Mouse (Mus musculus): ENCODE data around the gene Pcca. TPM values are rescaled to one million over a fixed set of nuclear protein-coding genes. Genes with fewer than 3 reads are reported as not detected.

The Pcca gene
- total RNA-seq, 1 experiment = 12.3 TPM

DNA sequence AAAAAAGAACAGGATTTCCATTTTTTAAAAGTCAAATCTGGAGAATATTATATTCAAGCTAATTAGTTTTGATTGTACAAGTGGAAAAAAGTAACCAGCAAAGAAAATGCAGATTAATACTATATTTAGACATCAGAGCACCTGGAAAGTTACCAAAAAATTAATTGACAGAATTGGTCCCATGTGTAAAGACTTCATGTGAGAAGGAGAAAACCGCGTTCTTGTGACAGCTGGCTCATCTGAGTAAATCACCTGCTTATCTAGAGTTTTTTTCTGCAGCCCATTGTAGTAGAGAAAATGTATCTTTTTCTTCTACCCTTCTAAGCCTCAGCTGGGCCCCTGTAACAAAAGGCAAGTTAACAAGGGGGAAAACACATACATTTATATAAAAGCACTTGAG is 219.2 kb downstream of the Pcca start:
- H3K27ac ChIP-seq (ENCODE audit: insufficient read depth, low read depth, low read length, poor library complexity, severe bottlenecking) = no peak overlapping the region
- in situ Hi-C loops (cut with MboI; ENCODE audit: low sequenced_read_pairs in 2 of 2, unreplicated experiment in 2 of 2) = no loop called here
- TF ChIP-seq CHD2 (IDR thresholded peaks at IDR 0.05; ENCODE audit: low read depth, low read length) (no peak), ZNF384 (IDR thresholded peaks at IDR 0.05; ENCODE audit: low read depth, low read length) (no peak), MAFK (IDR thresholded peaks at IDR 0.05; ENCODE audit: insufficient read depth, low read depth, low read length) (no peak), HCFC1 (IDR thresholded peaks at IDR 0.05; ENCODE audit: borderline replicate concordance, insufficient read depth, low read length) (no peak), ZC3H11A (IDR thresholded peaks at IDR 0.05; ENCODE audit: borderline replicate concordance, low read depth, low read length) (no peak)
- H3K4me3 ChIP-seq (ENCODE audit: insufficient read depth in 1 of 2, low read depth in 1 of 2, low read length in 2 of 2, poor library complexity in 1 of 2, severe bottlenecking in 1 of 2) = no peak overlapping the region
- H3K4me1 ChIP-seq (ENCODE audit: control insufficient read depth in 2 of 2, insufficient read depth in 2 of 2, low read length in 2 of 2, poor library complexity in 1 of 2) = no peaks in the 10 kb centered on the region
- H3K9ac ChIP-seq (ENCODE audit: insufficient read depth, low read depth, low read length, poor library complexity, severe bottlenecking) = no peak overlapping the region
- no peak for DNase-seq (ENCODE audit: low read depth, low spot score)
- H3K36me3 ChIP-seq (ENCODE audit: control insufficient read depth, insufficient read depth, low read length, poor library complexity, severe bottlenecking) = no peaks in the 10 kb centered on the region
- H3K9me3 ChIP-seq (ENCODE audit: control insufficient read depth, insufficient read depth, low read depth, low read length) = no peaks in the 10 kb centered on the region

- H3K4me3 ChIP-seq (ENCODE audit: insufficient read depth in 1 of 2, low read depth in 1 of 2, low read length in 2 of 2, poor library complexity in 1 of 2, severe bottlenecking in 1 of 2) = no peak overlapping the region
- in situ Hi-C loops (cut with MboI; ENCODE audit: low sequenced_read_pairs in 2 of 2, unreplicated experiment in 2 of 2) = no loop called here
- no peaks in the 10 kb centered on the region for H3K9me3 ChIP-seq (ENCODE audit: control insufficient read depth, insufficient read depth, low read depth, low read length)
- H3K36me3 ChIP-seq (ENCODE audit: control insufficient read depth, insufficient read depth, low read length, poor library complexity, severe bottlenecking) = no peaks in the 10 kb centered on the region
- H3K9ac ChIP-seq (ENCODE audit: insufficient read depth, low read depth, low read length, poor library complexity, severe bottlenecking) = no peak overlapping the region
- no peaks in the 10 kb centered on the region for H3K4me1 ChIP-seq (ENCODE audit: control insufficient read depth in 2 of 2, insufficient read depth in 2 of 2, low read length in 2 of 2, poor library complexity in 1 of 2)
- no peak overlapping the region for H3K27ac ChIP-seq (ENCODE audit: insufficient read depth, low read depth, low read length, poor library complexity, severe bottlenecking)
- no peak for DNase-seq (ENCODE audit: low read depth, low spot score)
- TF ChIP-seq CHD2 (IDR thresholded peaks at IDR 0.05; ENCODE audit: low read depth, low read length) (no peak), MAFK (IDR thresholded peaks at IDR 0.05; ENCODE audit: insufficient read depth, low read depth, low read length) (no peak), ZNF384 (IDR thresholded peaks at IDR 0.05; ENCODE audit: low read depth, low read length) (no peak), ZC3H11A (IDR thresholded peaks at IDR 0.05; ENCODE audit: borderline replicate concordance, low read depth, low read length) (no peak), HCFC1 (IDR thresholded peaks at IDR 0.05; ENCODE audit: borderline replicate concordance, insufficient read depth, low read length) (no peak)
Observed at GRCm38 (mm10) chr14:122754311-122754710, 220.2 kb downstream of the Pcca start.

GRCm38 (mm10) chr14:122755559-122755958 is 221.4 kb downstream of the Pcca start:
- no peak for DNase-seq (ENCODE audit: low read depth, low spot score)
- H3K27ac ChIP-seq (ENCODE audit: insufficient read depth, low read depth, low read length, poor library complexity, severe bottlenecking) = no peak overlapping the region
- in situ Hi-C loops (cut with MboI; ENCODE audit: low sequenced_read_pairs in 2 of 2, unreplicated experiment in 2 of 2) = no loop called here

DNA sequence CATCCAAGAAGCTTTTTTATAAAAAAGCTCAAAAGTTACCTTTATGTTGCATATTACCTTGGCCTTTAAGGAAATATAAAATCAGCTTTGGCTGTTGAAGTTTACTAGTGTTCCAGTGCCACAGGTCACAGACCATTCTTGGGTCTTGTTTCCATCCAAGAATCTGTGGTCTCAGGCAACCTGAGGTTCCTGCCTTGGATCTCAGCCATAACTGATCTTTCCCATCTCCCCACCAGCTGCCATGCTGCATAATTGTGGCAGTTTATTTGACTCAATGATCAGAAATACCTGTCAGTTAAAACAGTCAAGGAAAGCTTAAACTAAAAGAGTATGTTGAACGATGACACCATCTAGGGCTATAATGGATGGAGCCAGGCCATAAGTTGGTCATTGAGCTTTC is 222.5 kb downstream of the Pcca start:
- Histone ChIP-seq H3K27ac (ENCODE audit: insufficient read depth, low read depth, low read length, poor library complexity, severe bottlenecking) (no peak overlapping the region), H3K9me3 (ENCODE audit: control insufficient read depth, insufficient read depth, low read depth, low read length) (no peaks in the 10 kb centered on the region), H3K4me3 (ENCODE audit: insufficient read depth in 1 of 2, low read depth in 1 of 2, low read length in 2 of 2, poor library complexity in 1 of 2, severe bottlenecking in 1 of 2) (no peak overlapping the region), H3K9ac (ENCODE audit: insufficient read depth, low read depth, low read length, poor library complexity, severe bottlenecking) (no peak overlapping the region), H3K36me3 (ENCODE audit: control insufficient read depth, insufficient read depth, low read length, poor library complexity, severe bottlenecking) (no peaks in the 10 kb centered on the region), H3K4me1 (ENCODE audit: control insufficient read depth in 2 of 2, insufficient read depth in 2 of 2, low read length in 2 of 2, poor library complexity in 1 of 2) (no peaks in the 10 kb centered on the region)
- in situ Hi-C loops (cut with MboI; ENCODE audit: low sequenced_read_pairs in 2 of 2, unreplicated experiment in 2 of 2) = no loop called here
- DNase-seq (ENCODE audit: low read depth, low spot score) = no peak
- no peak for TF ChIP-seq CHD2 (IDR thresholded peaks at IDR 0.05; ENCODE audit: low read depth, low read length)
- TF ChIP-seq MAFK (IDR thresholded peaks at IDR 0.05; ENCODE audit: insufficient read depth, low read depth, low read length) = no peak

More at GRCm38 (mm10) chr14:122755559-122755958, 221.4 kb downstream of the Pcca start:
- TF ChIP-seq ZC3H11A (IDR thresholded peaks at IDR 0.05; ENCODE audit: borderline replicate concordance, low read depth, low read length) (no peak), HCFC1 (IDR thresholded peaks at IDR 0.05; ENCODE audit: borderline replicate concordance, insufficient read depth, low read length) (no peak), CHD2 (IDR thresholded peaks at IDR 0.05; ENCODE audit: low read depth, low read length) (no peak), ZNF384 (IDR thresholded peaks at IDR 0.05; ENCODE audit: low read depth, low read length) (no peak), MAFK (IDR thresholded peaks at IDR 0.05; ENCODE audit: insufficient read depth, low read depth, low read length) (no peak)
- Histone ChIP-seq H3K4me3 (ENCODE audit: insufficient read depth in 1 of 2, low read depth in 1 of 2, low read length in 2 of 2, poor library complexity in 1 of 2, severe bottlenecking in 1 of 2) (no peak overlapping the region), H3K9me3 (ENCODE audit: control insufficient read depth, insufficient read depth, low read depth, low read length) (no peaks in the 10 kb centered on the region), H3K9ac (ENCODE audit: insufficient read depth, low read depth, low read length, poor library complexity, severe bottlenecking) (no peak overlapping the region), H3K36me3 (ENCODE audit: control insufficient read depth, insufficient read depth, low read length, poor library complexity, severe bottlenecking) (no peaks in the 10 kb centered on the region), H3K4me1 (ENCODE audit: control insufficient read depth in 2 of 2, insufficient read depth in 2 of 2, low read length in 2 of 2, poor library complexity in 1 of 2) (no peaks in the 10 kb centered on the region)

GRCm38 (mm10) chr14:122759890-122760289 is 225.8 kb downstream of the Pcca start:
- no peak for TF ChIP-seq ZC3H11A (IDR thresholded peaks at IDR 0.05; ENCODE audit: borderline replicate concordance, low read depth, low read length)
- TF ChIP-seq ZNF384 (IDR thresholded peaks at IDR 0.05; ENCODE audit: low read depth, low read length) = no peak
- TF ChIP-seq CHD2 (IDR thresholded peaks at IDR 0.05; ENCODE audit: low read depth, low read length) = no peak
- no peak for TF ChIP-seq MAFK (IDR thresholded peaks at IDR 0.05; ENCODE audit: insufficient read depth, low read depth, low read length)
- no peak for TF ChIP-seq HCFC1 (IDR thresholded peaks at IDR 0.05; ENCODE audit: borderline replicate concordance, insufficient read depth, low read length)
- in situ Hi-C loops (cut with MboI; ENCODE audit: low sequenced_read_pairs in 2 of 2, unreplicated experiment in 2 of 2) = no loop called here

More at GRCm38 (mm10) chr14:122759890-122760289, 225.8 kb downstream of the Pcca start:
- no peak for DNase-seq (ENCODE audit: low read depth, low spot score)
- H3K4me1 ChIP-seq (ENCODE audit: control insufficient read depth in 2 of 2, insufficient read depth in 2 of 2, low read length in 2 of 2, poor library complexity in 1 of 2) = no peaks in the 10 kb centered on the region
- H3K36me3 ChIP-seq (ENCODE audit: control insufficient read depth, insufficient read depth, low read length, poor library complexity, severe bottlenecking) = no peaks in the 10 kb centered on the region
- H3K9me3 ChIP-seq (ENCODE audit: control insufficient read depth, insufficient read depth, low read depth, low read length) = no peaks in the 10 kb centered on the region
- H3K27ac ChIP-seq (ENCODE audit: insufficient read depth, low read depth, low read length, poor library complexity, severe bottlenecking) = no peak overlapping the region
- H3K9ac ChIP-seq (ENCODE audit: insufficient read depth, low read depth, low read length, poor library complexity, severe bottlenecking) = no peak overlapping the region
- H3K4me3 ChIP-seq (ENCODE audit: insufficient read depth in 1 of 2, low read depth in 1 of 2, low read length in 2 of 2, poor library complexity in 1 of 2, severe bottlenecking in 1 of 2) = no peak overlapping the region

Measured in ES-E14 (cell line).